Mouse (Mus musculus) cerebral cortex, adult 2 months (tissue): Measurements from ENCODE around the gene Aes.

ENCODE experiments used
- WGBS: fragments of 180-500 bp; shearing (Covaris S2); methylation state at CpG from one replicate; pipeline ENCODE4 v1.1.7; 2018; 5-methylcytosine and 5-hydroxymethylcytosine counted together

Aes gene

GRCm38 (mm10) chr10:81597137-81597950, 38.1 kb downstream of the Aes start:
- WGBS, result 10% methylated on average over 12 of the region's 12 CpGs

- 71% methylated on average over 3 of the region's 3 CpGs for WGBS
Observed at GRCm38 (mm10) chr10:81598342-81598741, 39.1 kb downstream of the Aes start.

- 75% methylated on average over 6 of the region's 6 CpGs for WGBS
Observed at GRCm38 (mm10) chr10:81598871-81599270, 39.6 kb downstream of the Aes start.

GRCm38 (mm10) chr10:81599630-81600029, 40.3 kb downstream of the Aes start:
- WGBS, result 90% methylated on average over 5 of the region's 5 CpGs

GRCm38 (mm10) chr10:81600096-81600495, 40.8 kb downstream of the Aes start:
- WGBS, result 64% methylated on average over 10 of the region's 10 CpGs

- 3% methylated on average over 28 of the region's 28 CpGs for WGBS
Observed at GRCm38 (mm10) chr10:81600738-81601203, 41.5 kb downstream of the Aes start, which contains the start of gene Tle6. Gene Tle6 (minus strand): TSS chr10:81601073.

GRCm38 (mm10) chr10:81601396-81601905, 42.2 kb downstream of the Aes start:
- 52% methylated on average over 7 of the region's 7 CpGs for WGBS

GRCm38 (mm10) chr10:81602741-81603151, 43.5 kb downstream of the Aes start:
- 23% methylated on average over 4 of the region's 4 CpGs for WGBS

GRCm38 (mm10) chr10:81604019-81604967, 45.0 kb downstream of the Aes start:
- 82% methylated on average over 12 of the region's 12 CpGs for WGBS

- 17% methylated on average over 29 of the region's 29 CpGs for WGBS
Observed at GRCm38 (mm10) chr10:81604968-81605665, 45.8 kb downstream of the Aes start.

- under 1% methylated on average over 14 of the region's 14 CpGs for WGBS
Observed at GRCm38 (mm10) chr10:81605666-81605973, 46.3 kb downstream of the Aes start.

- under 1% methylated on average over 39 of the region's 39 CpGs for WGBS
Observed at GRCm38 (mm10) chr10:81605974-81606751, 46.9 kb downstream of the Aes start, which contains the start of gene BC025920. Gene BC025920 (plus strand): TSS chr10:81606270.

- 90% methylated on average over 1 of the region's 1 CpGs for WGBS
Observed at GRCm38 (mm10) chr10:81608308-81608707, 49.0 kb downstream of the Aes start.

GRCm38 (mm10) chr10:81612779-81613178, 53.5 kb downstream of the Aes start:
- WGBS, result 71% methylated on average over 3 of the region's 3 CpGs

GRCm38 (mm10) chr10:81615486-81615885, 56.2 kb downstream of the Aes start:
- 53% methylated on average over 6 of the region's 6 CpGs for WGBS
